Mouse (Mus musculus): ENCODE results near the gene Gm49383.

Gene Gm49383

DNA sequence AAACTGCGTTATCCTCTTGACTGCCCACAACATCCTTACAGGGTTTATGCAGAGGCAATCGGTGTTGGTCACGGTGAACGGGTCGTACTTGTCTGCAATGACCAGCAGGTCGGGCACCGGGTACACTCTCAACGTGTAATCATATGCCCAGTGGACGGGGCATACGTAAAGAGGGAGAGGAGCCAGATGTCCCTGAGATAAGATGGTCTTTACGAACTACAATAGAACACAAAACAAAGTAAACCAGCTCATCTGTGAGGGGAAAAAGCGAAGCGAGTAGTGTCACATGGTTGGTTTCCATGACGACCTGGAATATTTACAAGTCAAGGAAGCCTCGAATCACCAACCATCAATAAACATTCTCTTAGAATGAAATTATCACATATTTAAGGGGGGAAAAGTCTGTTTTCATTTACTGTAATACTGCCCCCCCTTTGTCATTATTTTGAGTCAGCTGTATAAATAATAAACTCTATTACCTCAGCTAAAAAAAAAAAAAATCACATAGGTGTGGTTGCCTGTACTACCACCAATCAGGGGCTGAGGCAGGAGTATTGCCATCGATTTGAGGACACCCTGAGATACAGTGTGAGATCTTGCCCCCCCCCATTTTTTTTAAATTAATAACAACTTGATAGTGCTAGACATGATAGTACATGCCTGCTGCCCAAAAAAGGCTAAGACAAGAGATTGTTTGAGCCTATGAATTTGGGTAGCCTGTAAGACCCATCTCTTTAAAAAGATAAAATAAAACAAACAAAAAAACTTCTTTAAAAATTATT, 7.3 kb upstream of the Gm49383 start, which contains the start of gene Gm49384:
Gene Gm49384, minus strand, starts transcription at position 216 of the 782 bp plus-strand sequence.
- in situ Hi-C loops (cut with MboI, MseI) = no loop called here

DNA sequence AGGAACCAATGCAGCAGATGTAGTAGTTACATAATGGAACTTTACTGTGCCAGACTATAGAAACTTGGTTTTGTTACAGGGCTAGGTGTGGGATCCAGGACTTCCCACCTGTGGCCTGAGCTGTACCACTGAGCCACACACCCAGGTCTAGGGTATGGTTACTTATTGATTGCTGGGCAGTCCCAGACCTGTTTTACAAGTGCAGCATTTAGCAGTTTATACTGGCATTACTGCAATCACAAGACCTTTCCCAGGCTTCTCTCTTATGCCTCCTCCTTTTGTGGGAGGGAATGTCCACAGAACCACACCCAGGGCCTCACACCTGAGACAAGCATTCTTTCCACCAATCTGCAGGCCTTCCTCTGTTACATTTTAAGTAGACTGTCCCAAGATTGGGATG, 2.1 kb upstream of the Gm49383 start:
- in situ Hi-C loops (cut with MboI, MseI) = loop anchor here (25.0 kb wide), 2 partner anchors 1838 to 1938 kb away; partner anchors contain the start of genes 2700049A03Rik and Timm9

DNA sequence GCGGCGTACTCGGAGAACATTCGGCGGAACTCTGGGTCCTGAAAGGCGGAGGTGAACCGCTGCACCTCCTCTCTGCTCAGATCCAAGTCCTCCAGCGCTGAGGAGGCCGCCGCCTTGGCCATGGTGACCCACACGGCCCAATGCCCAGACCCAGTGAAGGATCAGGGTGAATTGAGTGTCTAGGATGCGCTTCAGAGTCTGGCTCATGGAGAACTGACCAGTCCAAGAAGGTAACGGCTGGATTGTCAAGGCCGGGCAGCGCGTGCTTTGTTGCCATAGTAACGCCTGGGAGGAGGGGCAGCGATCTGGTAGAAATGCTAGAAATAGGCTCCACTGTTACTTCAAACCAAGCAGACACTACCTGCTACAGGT, 1.2 kb upstream of the Gm49383 start, which contains the start of gene Dnaaf2:
Gene Dnaaf2, minus strand, starts transcription at position 266 of the 372 bp plus-strand sequence.
- in situ Hi-C loops (cut with MboI, MseI) = loop anchor here (25.0 kb wide), 2 partner anchors 1839 to 1939 kb away; partner anchors contain the start of genes 2700049A03Rik and Timm9

DNA sequence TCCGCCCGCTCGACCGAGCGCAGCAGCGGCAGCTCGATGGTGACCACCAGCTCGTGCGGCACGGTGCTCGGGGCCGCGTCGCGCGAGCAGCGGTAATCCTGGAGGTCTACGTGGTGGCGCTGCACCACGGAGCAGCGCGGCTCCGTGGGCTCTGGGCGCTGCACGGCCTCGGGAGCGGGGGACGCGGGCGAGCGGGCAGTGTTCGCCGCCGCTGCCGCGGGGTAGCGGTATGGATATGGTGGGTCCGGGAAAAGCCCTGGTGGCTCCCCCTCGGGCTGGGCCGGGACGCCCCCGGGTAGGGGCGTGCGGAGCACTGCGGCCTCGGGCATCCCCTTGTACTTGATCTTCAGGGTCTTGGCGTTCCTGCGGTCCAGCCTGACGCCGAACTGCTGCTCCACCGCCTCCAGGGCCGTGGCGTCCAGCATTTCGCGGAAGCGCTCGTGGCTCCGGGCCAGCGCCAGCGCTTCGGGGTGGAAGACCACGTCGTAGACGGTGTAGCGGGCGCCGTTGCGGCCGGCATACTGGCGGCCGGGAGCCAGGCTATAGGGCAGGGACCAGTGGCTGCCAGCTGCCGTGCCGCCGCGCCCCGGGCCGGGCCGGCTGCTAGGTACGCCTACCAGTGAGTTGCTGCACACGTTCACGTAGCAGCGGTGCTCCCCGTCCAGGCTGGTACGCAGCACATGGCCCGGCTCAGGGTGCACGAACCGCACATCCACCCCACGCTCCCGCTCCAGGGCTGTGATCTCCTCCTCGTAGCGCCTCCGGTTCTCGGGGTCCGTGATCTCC, 667 bp upstream of the Gm49383 start:
- in situ Hi-C loops (cut with MboI, MseI) = loop anchor here (25.0 kb wide), 2 partner anchors 1840 to 1940 kb away; partner anchors contain the start of genes 2700049A03Rik and Timm9

DNA sequence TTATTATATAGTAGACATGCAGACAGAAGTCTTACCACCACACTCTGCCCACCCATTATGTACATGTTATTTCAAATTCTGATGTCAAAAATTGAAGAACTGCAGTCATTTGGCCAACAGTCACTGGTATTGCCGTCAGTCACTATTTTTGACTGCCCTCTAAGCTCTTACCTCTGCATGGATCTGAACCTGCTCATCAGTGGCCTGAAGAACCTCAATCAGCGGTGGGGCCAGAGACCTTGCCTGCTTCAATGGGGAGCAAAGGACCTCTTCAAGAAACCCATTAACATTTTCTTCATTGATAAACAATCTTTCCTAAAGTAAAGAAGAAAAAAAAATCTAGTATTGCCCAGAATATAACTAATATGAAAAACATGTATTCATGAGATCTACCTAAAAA, 4.3 kb downstream of the Gm49383 start:
- in situ Hi-C loops (cut with MboI, MseI) = loop anchor here (25.0 kb wide), 2 partner anchors 1845 to 1945 kb away; partner anchors contain the start of genes 2700049A03Rik and Timm9

DNA sequence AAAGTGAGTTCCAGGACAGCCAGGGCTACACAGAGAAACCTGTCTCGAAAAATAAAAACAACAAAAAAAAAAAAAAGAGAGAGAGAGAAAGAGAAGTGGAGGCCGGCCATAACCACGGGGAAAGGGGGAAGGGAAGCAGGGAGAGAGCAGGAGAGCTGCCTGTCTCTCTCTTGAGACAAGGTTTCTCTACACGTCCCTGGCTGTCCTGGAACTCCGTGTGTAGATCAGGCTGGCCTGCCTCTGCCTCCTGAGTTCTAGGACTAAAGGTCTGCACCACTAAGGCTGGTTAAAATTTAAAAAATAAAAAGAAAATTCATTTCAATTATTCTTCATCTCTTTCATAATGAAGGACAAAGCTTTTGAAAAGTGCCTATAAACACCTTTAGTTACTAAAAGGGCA, 5.5 kb downstream of the Gm49383 start:
- in situ Hi-C loops (cut with MboI, MseI) = loop anchor here (25.0 kb wide), 2 partner anchors 1846 to 1946 kb away; partner anchors contain the start of genes 2700049A03Rik and Timm9

DNA sequence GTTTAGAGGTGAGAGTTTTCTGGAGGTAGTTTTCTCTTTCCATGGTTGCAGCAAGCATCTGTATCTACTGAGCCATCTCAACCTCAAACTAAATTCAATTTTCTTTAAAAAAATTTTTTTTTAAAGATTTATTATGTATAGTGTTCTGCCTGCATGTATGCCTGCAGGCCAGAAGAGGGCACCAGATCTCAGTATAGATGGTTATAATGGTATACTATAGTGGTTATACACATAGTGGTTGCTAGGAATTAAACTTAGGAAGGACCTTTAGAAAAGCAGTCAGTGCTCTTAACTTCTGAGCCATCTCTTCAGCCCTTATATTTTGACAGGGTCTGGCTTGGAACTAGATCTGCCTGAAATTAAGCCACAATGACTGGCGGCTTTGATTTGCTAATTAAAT, 6.4 kb downstream of the Gm49383 start:
- in situ Hi-C loops (cut with MboI, MseI) = loop anchor here (25.0 kb wide), 2 partner anchors 1847 to 1947 kb away; partner anchors contain the start of genes 2700049A03Rik and Timm9

DNA sequence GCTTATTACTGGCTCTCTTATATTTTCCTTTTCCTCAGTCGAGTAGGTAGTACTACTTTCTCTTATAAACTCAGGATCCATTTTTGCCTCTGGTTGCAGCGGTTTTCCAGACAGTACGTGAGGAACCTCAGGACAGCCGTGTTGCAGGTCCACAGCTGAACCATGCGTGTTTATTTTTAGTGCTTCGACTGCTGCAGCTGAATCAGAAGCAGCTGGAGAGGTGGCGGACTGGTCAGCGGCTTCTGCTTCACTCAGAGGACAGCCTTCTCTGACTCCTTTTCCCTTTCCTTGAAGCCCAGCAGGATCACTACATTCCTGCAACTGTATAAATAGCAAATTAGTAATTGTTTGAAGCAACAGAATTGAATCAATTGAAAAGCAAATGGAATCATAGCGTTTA, 6.8 kb downstream of the Gm49383 start:
- in situ Hi-C loops (cut with MboI, MseI) = loop anchor here (25.0 kb wide), 2 partner anchors 1847 to 1947 kb away; partner anchors contain the start of genes 2700049A03Rik and Timm9

DNA sequence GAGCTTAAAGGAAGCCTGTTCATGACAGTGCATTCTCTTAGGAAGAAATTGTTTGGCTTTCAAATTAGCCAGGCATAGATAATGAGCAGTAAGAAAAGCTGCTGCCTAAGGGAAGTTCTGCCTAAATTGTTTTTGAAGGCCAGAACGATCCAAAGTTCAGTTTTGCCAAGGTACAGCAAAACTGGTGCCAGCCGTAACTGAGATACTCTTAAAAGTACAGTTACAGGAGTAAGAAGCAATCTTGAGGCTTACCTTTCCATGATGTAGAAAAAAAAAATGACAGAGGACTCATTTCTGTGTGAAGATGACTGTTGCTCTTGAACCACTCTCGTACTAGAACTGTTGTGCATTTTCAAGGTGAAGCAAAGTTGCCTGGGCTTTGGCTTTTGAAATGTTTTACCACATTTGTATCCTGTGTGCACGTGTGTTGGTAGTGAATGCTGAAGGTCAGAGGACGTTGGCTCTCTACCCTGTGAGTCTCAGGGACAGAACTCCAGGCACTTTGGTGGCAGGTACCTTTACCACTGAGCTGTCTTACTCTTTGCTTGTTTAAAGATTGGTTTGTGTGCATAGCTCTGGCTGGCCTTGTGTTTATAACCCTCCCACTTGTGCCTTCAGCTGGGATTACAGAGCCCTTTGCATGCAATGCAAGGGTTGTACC, 10.0 kb downstream of the Gm49383 start:
- in situ Hi-C loops (cut with MboI, MseI) = loop anchor here (25.0 kb wide), 2 partner anchors 1850 to 1950 kb away; partner anchors contain the start of genes 2700049A03Rik and Timm9

DNA sequence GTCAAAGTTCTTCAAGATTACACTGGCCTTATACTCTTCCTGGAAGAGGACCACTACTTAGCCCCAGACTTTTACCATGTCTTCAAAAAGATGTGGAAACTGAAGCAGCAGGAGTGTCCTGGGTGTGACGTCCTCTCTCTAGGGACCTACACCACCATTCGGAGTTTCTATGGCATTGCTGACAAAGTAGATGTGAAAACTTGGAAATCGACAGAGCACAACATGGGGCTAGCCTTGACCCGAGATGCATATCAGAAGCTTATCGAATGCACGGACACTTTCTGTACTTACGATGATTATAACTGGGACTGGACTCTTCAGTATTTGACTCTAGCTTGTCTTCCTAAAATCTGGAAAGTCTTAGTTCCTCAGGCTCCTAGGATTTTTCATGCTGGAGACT, 11.5 kb downstream of the Gm49383 start:
- in situ Hi-C loops (cut with MboI, MseI) = loop anchor here (25.0 kb wide), 2 partner anchors 1852 to 1952 kb away; partner anchors contain the start of genes 2700049A03Rik and Timm9

DNA sequence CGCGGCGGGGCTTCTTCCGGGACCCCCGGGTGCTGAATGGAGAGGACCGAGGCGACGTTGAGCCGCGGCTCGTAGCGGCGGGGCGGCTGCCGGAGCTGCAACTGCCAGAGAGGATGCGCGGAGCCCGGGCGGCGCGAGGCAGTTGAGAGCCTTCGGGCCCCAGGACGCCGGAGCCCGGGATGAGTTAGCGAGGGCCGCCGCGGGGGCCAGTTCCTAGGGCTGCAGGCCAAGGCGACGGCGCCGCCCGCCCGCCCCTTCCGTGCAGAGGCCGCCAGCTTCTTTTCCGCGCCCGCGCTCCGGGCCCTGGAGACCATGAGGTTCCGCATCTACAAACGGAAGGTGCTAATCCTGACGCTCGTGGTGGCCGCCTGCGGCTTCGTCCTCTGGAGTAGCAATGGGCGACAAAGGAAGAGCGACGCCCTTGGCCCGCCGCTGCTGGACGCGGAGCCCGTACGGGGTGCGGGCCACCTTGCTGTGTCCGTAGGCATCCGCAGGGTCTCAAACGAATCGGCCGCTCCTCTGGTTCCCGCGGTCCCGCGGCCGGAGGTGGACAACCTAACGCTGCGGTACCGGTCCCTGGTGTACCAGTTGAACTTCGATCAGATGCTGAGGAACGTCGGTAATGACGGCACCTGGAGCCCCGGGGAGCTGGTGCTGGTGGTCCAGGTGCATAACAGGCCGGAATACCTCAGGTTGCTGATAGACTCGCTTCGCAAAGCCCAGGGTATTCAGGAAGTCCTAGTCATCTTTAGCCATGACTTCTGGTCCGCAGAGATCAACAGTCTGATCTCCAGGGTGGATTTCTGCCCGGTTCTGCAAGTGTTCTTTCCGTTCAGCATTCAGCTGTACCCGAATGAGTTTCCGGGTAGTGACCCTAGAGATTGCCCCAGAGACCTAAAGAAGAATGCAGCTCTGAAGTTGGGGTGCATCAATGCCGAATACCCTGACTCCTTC, 12.3 kb downstream of the Gm49383 start:
- in situ Hi-C loops (cut with MboI, MseI) = loop anchor here (25.0 kb wide), 2 partner anchors 1853 to 1953 kb away; partner anchors contain the start of genes 2700049A03Rik and Timm9

DNA sequence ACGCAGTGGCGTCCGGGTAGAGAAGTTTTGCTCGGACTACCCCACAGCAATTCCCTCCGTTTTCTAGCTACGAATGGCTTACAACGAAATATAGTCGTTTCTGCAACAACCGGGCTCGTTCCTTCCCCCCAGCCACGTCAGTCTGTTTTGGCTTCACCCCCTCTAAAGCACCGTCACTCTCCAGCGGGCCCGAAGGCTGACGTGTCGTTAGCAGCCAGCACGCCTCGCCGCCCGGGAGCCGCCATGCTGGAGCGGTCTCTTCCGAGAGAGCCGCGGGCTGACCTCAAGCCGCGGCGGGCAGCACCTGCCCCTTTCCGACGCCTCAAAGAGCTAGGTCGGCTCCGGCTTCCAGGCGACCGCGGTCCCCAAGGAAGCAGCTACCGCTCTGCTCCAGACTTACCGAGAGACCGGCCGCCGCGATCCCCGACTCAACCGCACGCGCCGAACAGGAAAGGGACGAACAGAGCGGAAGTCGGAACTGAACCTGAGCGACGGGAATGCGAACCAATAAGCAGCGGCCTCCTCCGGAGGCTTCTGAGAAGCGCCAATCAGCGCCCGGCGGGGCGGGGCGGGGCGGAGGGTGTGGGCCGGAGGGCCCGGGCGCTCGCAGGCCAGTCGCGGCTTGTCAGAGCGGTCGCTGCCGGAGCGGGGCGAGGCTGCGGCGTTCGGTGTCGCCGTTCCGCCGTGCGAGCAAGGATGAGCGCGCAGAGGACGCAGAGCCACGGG, 13.2 kb downstream of the Gm49383 start, which contains the start of the genes Rpl36al and Mgat2:
Gene Rpl36al, minus strand, starts transcription at position 501 of the 726 bp plus-strand sequence.
Gene Mgat2, plus strand, starts transcription at position 575 of the 726 bp plus-strand sequence.
- in situ Hi-C loops (cut with MboI, MseI) = loop anchor here (25.0 kb wide), 2 partner anchors 1854 to 1954 kb away; partner anchors contain the start of genes 2700049A03Rik and Timm9

DNA sequence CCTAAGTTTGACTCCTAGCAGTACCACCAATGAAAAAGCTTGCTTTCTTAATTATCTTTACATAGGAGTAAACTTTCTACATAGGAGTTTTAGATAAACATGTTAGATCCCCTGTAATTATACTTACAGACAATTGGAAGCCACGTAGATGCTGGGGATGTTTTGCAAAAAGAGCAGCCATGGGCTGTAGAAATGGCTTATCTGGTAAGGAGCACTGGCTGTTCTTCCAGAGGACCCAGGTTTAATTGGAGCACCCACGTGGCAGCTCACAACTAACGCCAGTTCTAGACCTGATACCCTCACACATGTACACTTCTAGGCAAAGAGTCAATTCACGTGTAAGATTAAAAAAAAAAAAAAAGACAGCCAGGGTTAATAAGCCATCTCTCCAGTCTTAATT, 15.1 kb downstream of the Gm49383 start:
- in situ Hi-C loops (cut with MboI, MseI) = loop anchor here (25.0 kb wide), 2 partner anchors 1856 to 1956 kb away; partner anchors contain the start of genes 2700049A03Rik and Timm9

DNA sequence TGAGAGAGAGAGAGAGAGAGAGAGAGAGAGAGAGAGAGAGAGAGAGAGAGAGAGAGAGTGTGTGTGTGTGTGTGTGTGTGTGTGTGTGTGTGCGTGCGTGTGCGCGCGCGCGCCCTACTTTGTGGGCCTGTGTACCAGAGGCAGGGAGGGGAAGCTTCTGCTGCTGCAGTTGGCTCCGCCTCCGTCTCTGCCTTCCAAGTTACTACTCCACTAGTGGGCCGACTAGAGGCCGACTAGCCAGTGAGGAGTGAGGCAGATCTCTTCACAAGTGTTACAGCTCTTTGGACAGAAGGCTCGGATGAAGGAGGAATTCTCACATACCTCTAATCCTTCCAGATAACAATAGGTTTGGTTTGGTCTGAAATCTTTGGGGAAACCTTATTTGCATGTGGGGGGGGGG, 17.5 kb downstream of the Gm49383 start:
- in situ Hi-C loops (cut with MboI, MseI) = loop anchor here (25.0 kb wide), 2 partner anchors 1858 to 1958 kb away; partner anchors contain the start of genes 2700049A03Rik and Timm9

DNA sequence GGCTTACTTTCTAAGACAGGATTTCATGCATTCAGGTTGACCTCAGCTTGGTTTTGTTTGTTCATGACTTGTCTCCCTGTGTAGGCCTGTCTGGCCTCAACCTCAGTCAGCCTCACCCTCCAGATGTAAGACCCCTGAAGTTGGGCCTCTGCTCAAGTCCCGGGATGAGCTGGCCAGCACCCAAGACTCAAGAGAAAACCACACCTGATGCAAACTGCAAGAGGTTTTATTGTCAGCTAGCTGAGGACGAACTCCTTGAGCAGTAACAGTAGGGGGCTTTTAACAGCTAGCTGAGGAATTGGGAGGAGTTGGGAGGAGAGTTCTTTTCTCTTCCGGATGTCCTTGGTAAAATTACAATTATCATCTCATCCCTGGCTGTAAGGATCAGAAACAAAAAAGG, 19.4 kb downstream of the Gm49383 start:
- in situ Hi-C loops (cut with MboI, MseI) = loop anchor here (25.0 kb wide), 2 partner anchors 1860 to 1960 kb away; partner anchors contain the start of genes 2700049A03Rik and Timm9

DNA sequence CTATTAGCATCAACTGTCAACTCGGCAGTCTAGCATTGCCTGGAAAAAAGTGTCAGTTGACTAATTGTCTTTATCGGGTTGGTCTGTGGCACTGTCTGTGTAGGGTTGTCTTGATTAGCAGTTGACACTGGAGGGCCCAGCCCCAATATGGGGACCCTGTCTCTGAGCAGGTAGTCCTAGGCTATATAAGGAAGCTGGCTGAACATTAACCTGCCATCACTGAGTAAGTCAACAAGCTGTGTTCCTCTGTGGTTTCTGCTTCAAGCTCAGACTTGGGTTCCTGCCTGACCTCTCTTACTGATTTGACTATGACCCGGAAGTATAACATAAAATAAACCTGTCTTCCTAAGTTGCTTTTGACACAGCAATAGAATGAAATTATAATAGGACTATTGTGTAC, 20.9 kb downstream of the Gm49383 start:
- in situ Hi-C loops (cut with MboI, MseI) = loop anchor here (25.0 kb wide), 2 partner anchors 1861 to 1961 kb away; partner anchors contain the start of genes 2700049A03Rik and Timm9

DNA sequence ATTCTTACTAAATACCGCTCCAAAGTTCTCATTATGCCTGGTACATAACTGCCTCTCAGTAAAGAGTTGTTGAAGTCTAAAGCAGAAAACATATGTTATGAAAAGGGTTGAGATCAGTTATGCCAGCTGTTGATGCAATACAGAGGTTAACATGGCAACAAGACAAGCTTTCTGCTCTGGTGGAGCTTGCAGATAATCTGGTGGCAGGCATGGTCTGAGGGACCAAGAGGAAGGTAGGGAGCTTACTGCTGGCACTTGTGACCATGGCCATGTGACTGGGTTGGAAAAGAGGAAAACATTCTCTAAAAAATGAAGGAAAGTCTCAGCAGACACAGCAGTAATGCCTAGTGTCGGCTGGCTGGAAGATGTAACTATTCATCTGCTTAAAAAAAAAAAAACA, 25.6 kb downstream of the Gm49383 start:
- in situ Hi-C loops (cut with MboI, MseI) = loop anchor here (25.0 kb wide), 1 partner anchor 1666 kb away; the partner anchor contains the start of gene Frmd6

DNA sequence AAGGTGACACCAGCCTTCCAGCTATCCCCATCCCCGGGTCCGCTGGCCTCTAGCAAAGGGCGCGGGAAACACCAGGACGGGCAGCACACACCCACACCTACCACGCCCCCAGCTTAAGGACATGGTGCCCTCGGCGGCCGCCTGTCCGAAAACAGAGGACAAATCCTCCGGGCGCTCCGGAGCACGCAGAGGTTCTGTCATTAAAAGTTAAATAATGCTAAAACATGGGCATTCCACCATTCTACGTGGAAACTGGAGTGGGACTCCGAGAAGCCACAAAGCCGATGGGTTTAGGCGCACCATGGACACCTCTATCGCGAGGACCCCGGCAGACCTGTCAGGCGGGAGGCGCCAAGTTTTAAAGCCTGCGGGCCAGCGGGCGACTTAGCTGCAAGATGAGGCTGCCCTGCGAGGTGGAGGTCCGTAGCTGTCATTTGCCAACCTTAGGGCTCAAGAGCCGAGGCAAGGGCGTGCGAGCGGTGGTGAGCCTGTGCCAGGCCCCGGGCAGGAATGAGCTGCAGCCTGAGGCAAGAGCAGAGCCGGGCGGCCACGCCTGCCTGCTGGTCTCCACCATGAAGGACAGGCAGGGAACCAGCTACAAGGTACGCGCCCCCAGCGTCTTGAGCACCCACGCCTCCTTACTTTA, 28.3 kb downstream of the Gm49383 start, which contains the start of gene Lrr1:
Gene Lrr1, plus strand, starts transcription at position 354 of the 646 bp plus-strand sequence.
- in situ Hi-C loops (cut with MboI, MseI) = loop anchor here (25.0 kb wide), 1 partner anchor 1669 kb away; the partner anchor contains the start of gene Frmd6
